Mouse (Mus musculus) erythroblast, embryonic 14.5 days (primary cell): ENCODE data around the gene Gm17428.

Experiments
- GATA1 ChIP-seq: IDR thresholded peaks from 2 replicates; pipeline ENCODE4 v1.6.1; 2012; ENCODE audit warnings: low read length, inconsistent platforms, mixed read lengths
- TAL1 ChIP-seq: IDR thresholded peaks from 3 replicates; pipeline ENCODE4 v1.6.1; 2012; ENCODE audit warnings: low read length, inconsistent platforms, mixed read lengths

DNA sequence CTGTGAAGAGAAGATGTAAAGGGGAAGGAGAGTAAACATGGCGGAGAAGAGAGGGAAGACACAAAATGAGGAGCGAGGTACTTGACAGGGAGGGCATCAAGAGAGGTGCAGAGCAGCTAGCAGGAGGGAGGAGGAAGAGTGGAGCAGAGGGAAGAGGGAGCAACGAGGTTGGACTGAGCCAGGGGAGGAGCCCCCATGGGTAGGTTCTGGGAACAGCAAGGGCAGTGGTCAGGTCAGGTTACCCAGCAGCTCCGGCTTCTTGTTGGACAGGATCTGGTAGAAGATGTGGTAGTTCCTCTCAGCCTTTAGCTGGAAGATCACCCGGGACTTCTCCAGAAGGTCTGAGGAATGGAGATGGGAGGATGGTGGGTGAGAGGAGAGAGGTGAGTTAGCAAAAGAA, 15.2 kb upstream of the Gm17428 start:
- TF ChIP-seq TAL1 (no peak), GATA1 (no peak)
